Mouse (Mus musculus) frontal cortex, postnatal 14 days (tissue): ENCODE results near the gene Ppp1r18.
"Not testable (repeated sequence)": the region's sequence is repeated elsewhere in the genome, so short reads cannot be mapped to it uniquely, and the experiment has no call there.

ENCODE experiments used
- DNase-seq, 2 experiments: peaks; one replicate each; pipeline ENCODE4 v3.0.0; 2022; ENCODE audit warnings: low spot score in 2 of 2

Gene Ppp1r18

GRCm38 (mm10) chr17:35836991-35837422, 28.4 kb upstream of the Ppp1r18 start:
- peak; percentile 76 to 83 for DNase-seq

- DNase-seq: peak in 1 of 2 experiments; percentile 32
These were observed 27.9 kb upstream of the Ppp1r18 start for GRCm38 (mm10) chr17:35837487-35837886.

- peak; percentile 93 to 96 for DNase-seq
These were observed 27.3 kb upstream of the Ppp1r18 start, which contains the start of gene Tubb5 for GRCm38 (mm10) chr17:35838122-35838544. Gene Tubb5, minus strand, starts transcription at chr17:35838306.

- no peak for DNase-seq
These were observed 26.8 kb upstream of the Ppp1r18 start for GRCm38 (mm10) chr17:35838570-35838969.

GRCm38 (mm10) chr17:35839002-35839401, 26.4 kb upstream of the Ppp1r18 start:
- not testable (repeated sequence) for DNase-seq

- DNase-seq: no peak
These were observed 24.8 kb upstream of the Ppp1r18 start for GRCm38 (mm10) chr17:35840561-35840960.

- peak; percentile 99 to 100 for DNase-seq
These were observed 24.1 kb upstream of the Ppp1r18 start, which contains the start of gene Mdc1 for GRCm38 (mm10) chr17:35841076-35841950. Gene Mdc1, plus strand, starts transcription at chr17:35841515.

- DNase-seq: no peak
These were observed 23.4 kb upstream of the Ppp1r18 start for GRCm38 (mm10) chr17:35842006-35842405.

GRCm38 (mm10) chr17:35843514-35843913, 21.9 kb upstream of the Ppp1r18 start:
- DNase-seq: no peak

- no peak for DNase-seq
These were observed 17.3 kb upstream of the Ppp1r18 start for GRCm38 (mm10) chr17:35848112-35848511.

- no peak for DNase-seq
These were observed 14.4 kb upstream of the Ppp1r18 start for GRCm38 (mm10) chr17:35850974-35851373.

GRCm38 (mm10) chr17:35859371-35859770, 6.0 kb upstream of the Ppp1r18 start:
- no peak for DNase-seq

- no peak for DNase-seq
These were observed 5.6 kb upstream of the Ppp1r18 start for GRCm38 (mm10) chr17:35859835-35860234.

- no peak for DNase-seq
These were observed 4.6 kb upstream of the Ppp1r18 start for GRCm38 (mm10) chr17:35860831-35861197.

- peak; percentile 81 to 86 for DNase-seq
These were observed 4.1 kb upstream of the Ppp1r18 start, which contains the start of gene Nrm for GRCm38 (mm10) chr17:35861198-35861857. Gene Nrm, plus strand, starts transcription at chr17:35861318.

GRCm38 (mm10) chr17:35864832-35865353, 500 bp upstream of the Ppp1r18 start:
- DNase-seq: no peak

GRCm38 (mm10) chr17:35866281-35866831, 963 bp downstream of the Ppp1r18 start:
- DNase-seq: peak in 1 of 2 experiments; percentile 48

- DNase-seq: no peak
These were observed 1.8 kb downstream of the Ppp1r18 start for GRCm38 (mm10) chr17:35866911-35867890.

GRCm38 (mm10) chr17:35868165-35868820, 2.9 kb downstream of the Ppp1r18 start:
- DNase-seq: no peak

GRCm38 (mm10) chr17:35868961-35869345, 3.6 kb downstream of the Ppp1r18 start:
- no peak for DNase-seq
